Mouse (Mus musculus) embryonic facial prominence, embryonic 10.5 days (tissue): ENCODE measurements around the gene Rrp1. TPM values are rescaled to one million over a fixed set of nuclear protein-coding genes. Genes with fewer than 3 reads are reported as not detected.

Source experiments
- DNase-seq: peaks from one replicate; pipeline ENCODE4 v3.0.0-alpha.2; 2017; ENCODE audit warnings: low spot score
- H3K27ac ChIP-seq: fragments of 300-500 bp; sonication (generic); replicated peaks from 2 replicates; pipeline ENCODE4 v1.5.1; 2016; ENCODE audit warnings: mild to moderate bottlenecking
- H3K27me3 ChIP-seq: fragments of 300-500 bp; sonication (generic); replicated peaks from 2 replicates; pipeline ENCODE4 v1.6.1; 2016; ENCODE audit warnings: low read depth, mild to moderate bottlenecking; ENCODE audit not compliant: poor library complexity, severe bottlenecking
- H3K36me3 ChIP-seq: fragments of 300-500 bp; sonication (generic); replicated peaks from 2 replicates; pipeline ENCODE4 v1.6.1; 2016; ENCODE audit warnings: mild to moderate bottlenecking, moderate library complexity
- H3K4me1 ChIP-seq: fragments of 300-500 bp; sonication (generic); 2 replicates; pipeline ENCODE4 v1.6.1; 2016
- H3K4me3 ChIP-seq: fragments of 300-500 bp; sonication (generic); 2 replicates; pipeline ENCODE4 v1.5.1; 2016; ENCODE audit warnings: mild to moderate bottlenecking, moderate library complexity
- H3K9me3 ChIP-seq: fragments of 300-500 bp; sonication (generic); 2 replicates; pipeline ENCODE4 v1.6.1; 2016; ENCODE audit warnings: mild to moderate bottlenecking
- WGBS: fragments of 180-500 bp; shearing (Covaris S2); methylation state at CpG from one replicate; pipeline ENCODE4 v1.1.7; 2016; 5-methylcytosine and 5-hydroxymethylcytosine counted together
- polyA plus RNA-seq: library from polyadenylated mRNA; unstranded; fragments of >200 nt; fragmentation: Nextera tagmentation; extraction: Ambion mirVana; gene quantifications from 2 replicates; pipeline ENCODE4 v1.2.1, GENCODE M21; 2016

The Rrp1 gene
- polyA plus RNA-seq, 1 experiment from 2014 or later = 365 TPM

GRCm38 (mm10) chr10:78440812-78441211 is 28.0 kb upstream of the Rrp1 start:
- WGBS = 67% methylated on average over 9 of the region's 9 CpGs

GRCm38 (mm10) chr10:78439990-78440389 is 27.1 kb upstream of the Rrp1 start:
- Histone ChIP-seq H3K27ac (no peak overlapping the region), H3K27me3 (no peaks in the 10 kb centered on the region), H3K4me1 (no peaks in the 10 kb centered on the region), H3K36me3 (peaks cover 51% of the 10 kb centered on the region), H3K9me3 (no peaks in the 10 kb centered on the region), H3K4me3 (no peak overlapping the region)
- DNase-seq = no peak
- 90% methylated on average over 7 of the region's 7 CpGs for WGBS

More at GRCm38 (mm10) chr10:78440812-78441211, 28.0 kb upstream of the Rrp1 start:
- H3K9me3 ChIP-seq = no peaks in the 10 kb centered on the region
- H3K4me1 ChIP-seq = no peaks in the 10 kb centered on the region
- DNase-seq = peak; percentile 32
- H3K36me3 ChIP-seq = peaks cover 57% of the 10 kb centered on the region
- H3K4me3 ChIP-seq = no peak overlapping the region
- H3K27me3 ChIP-seq = no peaks in the 10 kb centered on the region
- H3K27ac ChIP-seq = no peak overlapping the region

GRCm38 (mm10) chr10:78439550-78439949 is 26.7 kb upstream of the Rrp1 start:
- no peaks in the 10 kb centered on the region for H3K4me1 ChIP-seq
- H3K27me3 ChIP-seq = no peaks in the 10 kb centered on the region
- no peaks in the 10 kb centered on the region for H3K9me3 ChIP-seq
- no peak overlapping the region for H3K4me3 ChIP-seq
- peaks cover 46% of the 10 kb centered on the region for H3K36me3 ChIP-seq
- peak; percentile 53 for DNase-seq
- 67% methylated on average over 5 of the region's 5 CpGs for WGBS
- no peak overlapping the region for H3K27ac ChIP-seq

- Histone ChIP-seq H3K4me3 (no peak overlapping the region), H3K9me3 (no peaks in the 10 kb centered on the region), H3K27me3 (no peaks in the 10 kb centered on the region), H3K4me1 (no peaks in the 10 kb centered on the region), H3K27ac (no peak overlapping the region), H3K36me3 (peaks cover 33% of the 10 kb centered on the region)
- 15% methylated on average over 5 of the region's 5 CpGs for WGBS
- DNase-seq = peak; percentile 83
Observed at GRCm38 (mm10) chr10:78438094-78438493, 25.3 kb upstream of the Rrp1 start.

GRCm38 (mm10) chr10:78432853-78433252 is 20.0 kb upstream of the Rrp1 start:
- no peaks in the 10 kb centered on the region for H3K27me3 ChIP-seq
- H3K27ac ChIP-seq = no peak overlapping the region
- H3K4me1 ChIP-seq = no peaks in the 10 kb centered on the region
- WGBS = 79% methylated on average over 3 of the region's 3 CpGs
- no peaks in the 10 kb centered on the region for H3K9me3 ChIP-seq
- DNase-seq = no peak
- peaks cover 18% of the 10 kb centered on the region for H3K36me3 ChIP-seq
- no peak overlapping the region for H3K4me3 ChIP-seq

GRCm38 (mm10) chr10:78429776-78430175 is 16.9 kb upstream of the Rrp1 start:
- no peak overlapping the region for H3K4me3 ChIP-seq

GRCm38 (mm10) chr10:78429180-78429579 is 16.3 kb upstream of the Rrp1 start:
- H3K27ac ChIP-seq = no peak overlapping the region
- peaks cover 20% of the 10 kb centered on the region for H3K4me1 ChIP-seq
- DNase-seq = no peak
- no peak overlapping the region for H3K4me3 ChIP-seq
- WGBS = 86% methylated on average over 5 of the region's 5 CpGs
- no peaks in the 10 kb centered on the region for H3K27me3 ChIP-seq
- no peaks in the 10 kb centered on the region for H3K9me3 ChIP-seq
- H3K36me3 ChIP-seq = peaks cover 31% of the 10 kb centered on the region

More at GRCm38 (mm10) chr10:78429776-78430175, 16.9 kb upstream of the Rrp1 start:
- DNase-seq = no peak
- H3K36me3 ChIP-seq = peaks cover 31% of the 10 kb centered on the region
- H3K27ac ChIP-seq = no peak overlapping the region
- H3K9me3 ChIP-seq = no peaks in the 10 kb centered on the region
- peaks cover 18% of the 10 kb centered on the region for H3K4me1 ChIP-seq
- 86% methylated on average over 2 of the region's 2 CpGs for WGBS
- H3K27me3 ChIP-seq = no peaks in the 10 kb centered on the region

- H3K4me3 ChIP-seq = no peak overlapping the region
- H3K27me3 ChIP-seq = no peaks in the 10 kb centered on the region
- no peaks in the 10 kb centered on the region for H3K9me3 ChIP-seq
- H3K27ac ChIP-seq = no peak overlapping the region
- H3K36me3 ChIP-seq = peaks cover 31% of the 10 kb centered on the region
- peaks cover 20% of the 10 kb centered on the region for H3K4me1 ChIP-seq
- WGBS = 92% methylated on average over 11 of the region's 11 CpGs
- no peak for DNase-seq
Observed at GRCm38 (mm10) chr10:78428070-78428469, 15.2 kb upstream of the Rrp1 start.

GRCm38 (mm10) chr10:78426117-78426735 is 13.4 kb upstream of the Rrp1 start:
- Histone ChIP-seq H3K36me3 (peaks cover 31% of the 10 kb centered on the region), H3K27ac (peak overlapping the region; percentile 90), H3K9me3 (no peaks in the 10 kb centered on the region), H3K27me3 (no peaks in the 10 kb centered on the region), H3K4me1 (peaks cover 20% of the 10 kb centered on the region), H3K4me3 (peak overlapping the region; percentile 90)
- WGBS = 47% methylated on average over 6 of the region's 6 CpGs
- peak; percentile 22 for DNase-seq

- Histone ChIP-seq H3K9me3 (no peaks in the 10 kb centered on the region), H3K27ac (peak within 1 kb of the TSS; percentile 90), H3K27me3 (no peaks in the 10 kb centered on the region), H3K4me3 (peak within 1 kb of the TSS; percentile 90), H3K36me3 (peaks cover 31% of the 10 kb centered on the region), H3K4me1 (peaks cover 20% of the 10 kb centered on the region)
- WGBS = 2% methylated on average over 40 of the region's 40 CpGs
- DNase-seq = peak; percentile 88
Observed at GRCm38 (mm10) chr10:78425181-78426041, 12.6 kb upstream of the Rrp1 start, which contains the start of gene Cstb. Gene Cstb (plus strand): TSS chr10:78425669.

GRCm38 (mm10) chr10:78422614-78423013 is 9.8 kb upstream of the Rrp1 start:
- Histone ChIP-seq H3K36me3 (peaks cover 11% of the 10 kb centered on the region), H3K4me3 (no peak overlapping the region), H3K4me1 (peaks cover 20% of the 10 kb centered on the region), H3K9me3 (no peaks in the 10 kb centered on the region), H3K27ac (no peak overlapping the region), H3K27me3 (no peaks in the 10 kb centered on the region)
- 90% methylated on average over 3 of the region's 3 CpGs for WGBS
- no peak for DNase-seq

GRCm38 (mm10) chr10:78420929-78421328 is 8.1 kb upstream of the Rrp1 start:
- no peak overlapping the region for H3K4me3 ChIP-seq

GRCm38 (mm10) chr10:78418791-78419190 is 5.9 kb upstream of the Rrp1 start:
- Histone ChIP-seq H3K9me3 (no peaks in the 10 kb centered on the region), H3K36me3 (no peaks in the 10 kb centered on the region), H3K27me3 (no peaks in the 10 kb centered on the region), H3K4me3 (no peak overlapping the region), H3K27ac (no peak overlapping the region), H3K4me1 (no peaks in the 10 kb centered on the region)
- no peak for DNase-seq
- WGBS = 82% methylated on average over 2 of the region's 2 CpGs

More at GRCm38 (mm10) chr10:78420929-78421328, 8.1 kb upstream of the Rrp1 start:
- Histone ChIP-seq H3K36me3 (no peaks in the 10 kb centered on the region), H3K27ac (no peak overlapping the region), H3K4me1 (peaks cover 8% of the 10 kb centered on the region), H3K27me3 (no peaks in the 10 kb centered on the region), H3K9me3 (no peaks in the 10 kb centered on the region)
- DNase-seq = no peak
- WGBS = 78% methylated on average over 2 of the region's 2 CpGs
